Mouse (Mus musculus) heart, embryonic 16.5 days (tissue): ENCODE results near the gene Gm20388. TPM values are rescaled to one million over a fixed set of nuclear protein-coding genes. Genes with fewer than 3 reads are reported as not detected.
A peak's percentile ranks its signal among the peaks of the same experiment; 100 is the strongest.

ENCODE experiments used
- ATAC-seq: fragments of 200-750 bp; cut with Nextera tagmentation; replicated peaks from 2 replicates; pipeline ENCODE4 v1.8.0; 2017; ENCODE audit warnings: moderate number of reproducible peaks; ENCODE audit not compliant: insufficient read depth, low FRiP score; ENCODE audit errors: extremely low read depth
- H3K27ac ChIP-seq: fragments of 300-500 bp; sonication (generic); 2 replicates; pipeline ENCODE4 v1.5.1; 2014; ENCODE audit warnings: mild to moderate bottlenecking, low read length, control low read depth, moderate library complexity
- H3K27me3 ChIP-seq: fragments of 300-500 bp; sonication (generic); 2 replicates; pipeline ENCODE4 v1.6.1; 2014; ENCODE audit warnings: low read length, mixed read lengths; ENCODE audit not compliant: control insufficient read depth, insufficient read depth
- H3K36me3 ChIP-seq: fragments of 300-500 bp; sonication (generic); 2 replicates; pipeline ENCODE4 v1.6.1; 2014; ENCODE audit not compliant: control insufficient read depth, insufficient read depth
- H3K4me1 ChIP-seq: fragments of 300-500 bp; sonication (generic); 2 replicates; pipeline ENCODE4 v1.6.1; 2014; ENCODE audit warnings: low read length, mixed read lengths; ENCODE audit not compliant: control insufficient read depth, insufficient read depth
- H3K4me2 ChIP-seq: fragments of 300-500 bp; sonication (generic); 2 replicates; pipeline ENCODE4 v1.6.1; 2014; ENCODE audit warnings: low read depth, mild to moderate bottlenecking, control low read depth, low read length
- H3K4me3 ChIP-seq: fragments of 300-500 bp; sonication (generic); 2 replicates; pipeline ENCODE4 v1.5.1; 2014; ENCODE audit warnings: mild to moderate bottlenecking, control low read depth, low read length
- H3K9ac ChIP-seq: fragments of 300-500 bp; sonication (generic); 2 replicates; pipeline ENCODE4 v1.6.1; 2014; ENCODE audit warnings: low read length, control low read depth
- H3K9me3 ChIP-seq: fragments of 300-500 bp; sonication (generic); replicated peaks from 2 replicates; pipeline ENCODE4 v1.6.1; 2016; ENCODE audit warnings: low read length; ENCODE audit not compliant: control insufficient read depth
- WGBS: fragments of 180-500 bp; shearing (Covaris S2); extraction: QIAGEN DNeasy Blood & Tissue Kit; methylation state at CpG from one replicate; pipeline ENCODE4 v1.1.7; 2014; 5-methylcytosine and 5-hydroxymethylcytosine counted together
- polyA plus RNA-seq: library from polyadenylated mRNA; unstranded; fragments of >200 nt; fragmentation: Nextera tagmentation; extraction: Ambion mirVana; gene quantifications from 2 replicates; pipeline ENCODE4 v1.2.1, GENCODE M21; 2015

The Gm20388 gene
- polyA plus RNA-seq, 1 experiment from 2014 or later, result 4.5 TPM

DNA sequence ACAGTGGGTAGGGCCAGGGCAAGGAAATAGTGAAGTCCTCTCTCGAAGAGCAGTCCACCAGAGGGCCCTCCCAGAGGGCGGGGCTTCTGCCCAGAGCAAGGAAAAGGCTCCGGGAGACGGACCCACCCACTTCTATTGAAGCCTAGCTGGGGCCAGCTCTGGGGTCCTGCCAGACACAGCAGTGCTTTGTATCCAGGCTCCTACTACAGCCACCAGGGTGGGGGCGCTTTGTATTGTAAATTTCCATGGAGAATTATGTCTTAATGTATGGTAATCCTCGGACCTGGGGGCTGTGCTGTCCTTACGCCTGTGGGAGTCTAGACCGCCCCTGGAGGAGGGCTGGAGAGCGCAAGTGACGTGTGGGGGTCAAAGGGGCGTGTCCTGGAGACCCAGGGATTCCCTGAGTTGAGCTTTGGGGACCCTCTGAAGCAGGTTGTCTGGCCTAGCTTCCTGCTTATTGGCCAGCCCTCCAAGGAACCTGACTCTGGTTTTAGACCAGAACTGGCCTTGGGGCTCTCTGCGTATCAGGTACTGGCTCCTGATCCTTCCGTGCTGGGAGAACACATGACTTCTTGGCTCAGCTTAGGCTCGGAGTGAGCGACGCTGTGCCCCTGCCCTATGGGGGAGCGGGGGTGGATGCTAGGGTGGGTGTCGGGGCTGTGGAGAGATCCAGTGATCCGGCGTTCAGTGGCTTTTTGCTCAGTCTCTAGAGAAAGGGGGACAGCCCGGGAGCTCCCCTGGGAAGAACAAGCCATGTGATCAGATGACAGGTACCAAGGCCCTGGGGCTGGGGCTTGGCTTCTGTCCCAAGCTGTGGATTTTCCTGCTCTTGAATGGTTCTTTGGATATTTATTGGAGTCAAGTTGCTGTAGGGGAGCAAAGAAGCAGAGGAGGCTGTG lies 598.7 kb downstream of the Gm20388 start:
- Histone ChIP-seq H3K27me3 (no peaks in the 10 kb centered on the region), H3K9ac (peak overlapping the region; percentile 46), H3K27ac (peak overlapping the region; percentile 5), H3K4me3 (peak overlapping the region; percentile 26), H3K9me3 (no peaks in the 10 kb centered on the region), H3K4me2 (peak overlapping the region; percentile 47), H3K36me3 (no peaks in the 10 kb centered on the region), H3K4me1 (peaks cover 74% of the 10 kb centered on the region)
- WGBS, result 6% methylated on average over 21 of the region's 21 CpGs
- ATAC-seq, result 0 out of 2 replicates have a peak, but pooled peaks have one; percentile 8

DNA sequence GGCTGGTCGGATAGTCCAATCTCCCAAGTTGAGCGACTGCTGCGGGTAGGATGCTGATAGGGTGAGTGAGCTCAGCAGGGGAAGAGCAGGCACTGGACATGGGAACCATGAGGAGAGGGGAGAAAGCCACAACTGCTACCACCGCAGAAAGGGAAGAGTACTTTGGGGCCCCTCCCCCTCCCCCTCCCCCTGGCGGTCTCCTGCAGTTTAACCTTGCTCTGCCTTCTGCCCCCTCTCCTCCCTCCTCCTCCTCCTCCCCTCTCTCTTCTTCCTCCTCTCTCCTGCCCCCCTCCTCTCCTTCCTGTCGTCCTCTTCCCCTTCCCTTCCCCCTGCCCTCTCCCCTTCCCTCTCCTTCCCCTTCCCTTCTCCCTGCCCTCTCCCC lies 599.4 kb downstream of the Gm20388 start:
- H3K27me3 ChIP-seq, result no peaks in the 10 kb centered on the region
- no peak overlapping the region for H3K4me3 ChIP-seq
- H3K27ac ChIP-seq, result peak overlapping the region; percentile 5
- no peak for ATAC-seq
- H3K4me2 ChIP-seq, result peak overlapping the region; percentile 47
- H3K9ac ChIP-seq, result peak overlapping the region; percentile 46
- no peaks in the 10 kb centered on the region for H3K9me3 ChIP-seq
- H3K4me1 ChIP-seq, result peaks cover 68% of the 10 kb centered on the region
- H3K36me3 ChIP-seq, result no peaks in the 10 kb centered on the region
- 6% methylated on average over 5 of the region's 6 CpGs for WGBS

DNA sequence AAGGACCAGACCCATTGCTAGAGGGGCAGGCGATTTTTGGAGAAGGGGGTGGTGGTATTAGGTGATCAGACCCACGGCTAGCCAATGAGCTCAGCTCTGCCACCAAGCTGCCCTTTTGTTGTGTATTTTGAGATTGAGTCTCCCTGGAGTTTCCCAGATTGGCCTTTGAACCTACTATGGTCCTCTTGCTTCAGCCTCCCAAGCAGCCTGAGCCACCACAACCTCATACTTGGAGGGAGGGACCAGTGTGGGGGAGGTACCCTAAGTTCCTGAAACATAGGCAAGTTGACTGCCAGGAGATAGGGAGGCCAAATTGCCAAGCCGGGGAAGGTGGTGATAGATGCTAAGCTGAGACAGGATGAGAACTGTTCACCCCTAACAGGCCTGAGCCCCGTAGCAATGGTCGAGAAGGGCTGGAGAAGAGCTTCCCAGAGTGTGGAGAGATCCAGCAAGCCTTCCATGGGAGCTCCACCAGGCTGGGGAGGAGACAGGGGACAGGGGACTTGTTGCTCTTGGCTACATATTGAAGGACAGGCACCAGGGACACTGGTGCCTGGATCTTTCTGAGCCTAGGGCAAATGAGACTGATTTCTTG lies 600.3 kb downstream of the Gm20388 start:
- Histone ChIP-seq H3K4me2 (no peak overlapping the region), H3K4me1 (peaks cover 63% of the 10 kb centered on the region), H3K27ac (peak overlapping the region; percentile 78), H3K4me3 (no peak overlapping the region), H3K9me3 (no peaks in the 10 kb centered on the region), H3K27me3 (no peaks in the 10 kb centered on the region), H3K36me3 (no peaks in the 10 kb centered on the region), H3K9ac (peak overlapping the region; percentile 45)
- no peak for ATAC-seq
- WGBS, result 17% methylated on average over 5 of the region's 5 CpGs

DNA sequence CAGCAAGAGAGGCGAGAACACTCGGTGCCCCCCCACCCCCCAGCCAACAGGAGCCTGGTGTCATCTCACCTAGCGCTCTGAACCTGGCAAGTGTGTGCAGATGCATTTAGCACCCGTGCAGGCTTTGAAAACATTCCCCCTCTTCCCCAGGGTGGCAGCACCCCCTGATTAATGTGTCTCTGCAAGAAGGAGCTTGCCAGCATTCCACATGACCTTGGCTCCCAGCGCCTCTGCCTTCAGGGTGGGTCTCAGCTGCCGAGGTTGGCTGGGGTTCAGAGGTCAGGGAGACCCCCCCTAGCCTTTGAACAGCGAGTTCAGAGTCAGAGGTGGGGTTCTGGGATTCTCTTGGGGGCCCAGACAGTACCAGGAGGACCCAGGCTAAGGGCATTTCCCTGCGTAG lies 601.1 kb downstream of the Gm20388 start:
- ATAC-seq, result no peak
- Histone ChIP-seq H3K9me3 (no peaks in the 10 kb centered on the region), H3K4me2 (no peak overlapping the region), H3K9ac (peak overlapping the region; percentile 49), H3K27me3 (no peaks in the 10 kb centered on the region), H3K36me3 (no peaks in the 10 kb centered on the region), H3K27ac (peak overlapping the region; percentile 78), H3K4me1 (peaks cover 66% of the 10 kb centered on the region), H3K4me3 (no peak overlapping the region)
- WGBS, result 36% methylated on average over 8 of the region's 8 CpGs

DNA sequence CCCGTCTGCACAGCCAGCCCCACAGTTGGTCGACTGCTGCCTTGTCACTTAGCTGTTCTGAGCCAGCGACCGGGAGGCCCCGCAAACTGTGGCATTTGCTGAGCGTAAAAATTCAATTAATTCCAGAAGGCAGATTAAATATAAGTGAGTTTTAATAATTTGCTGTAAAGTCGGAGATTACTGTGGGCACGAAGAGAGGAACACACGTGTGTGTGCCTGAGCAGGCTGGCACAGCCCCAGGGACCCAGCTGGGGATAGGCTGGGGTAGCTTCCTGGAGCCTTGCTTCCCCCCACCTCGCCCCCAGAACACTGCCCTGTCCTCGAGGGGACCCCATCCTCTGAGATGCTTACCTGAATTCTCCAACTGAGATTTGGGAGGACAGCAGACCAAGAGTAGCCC lies 601.7 kb downstream of the Gm20388 start:
- ATAC-seq, result no peak
- Histone ChIP-seq H3K4me3 (no peak overlapping the region), H3K4me1 (peaks cover 69% of the 10 kb centered on the region), H3K36me3 (no peaks in the 10 kb centered on the region), H3K27ac (peak overlapping the region; percentile 78; the same call in 1 of the 2 replicates), H3K4me2 (no peak overlapping the region), H3K9ac (no peak overlapping the region; the same call in 1 of the 2 replicates), H3K27me3 (no peaks in the 10 kb centered on the region), H3K9me3 (no peaks in the 10 kb centered on the region)
- 59% methylated on average over 11 of the region's 11 CpGs for WGBS

DNA sequence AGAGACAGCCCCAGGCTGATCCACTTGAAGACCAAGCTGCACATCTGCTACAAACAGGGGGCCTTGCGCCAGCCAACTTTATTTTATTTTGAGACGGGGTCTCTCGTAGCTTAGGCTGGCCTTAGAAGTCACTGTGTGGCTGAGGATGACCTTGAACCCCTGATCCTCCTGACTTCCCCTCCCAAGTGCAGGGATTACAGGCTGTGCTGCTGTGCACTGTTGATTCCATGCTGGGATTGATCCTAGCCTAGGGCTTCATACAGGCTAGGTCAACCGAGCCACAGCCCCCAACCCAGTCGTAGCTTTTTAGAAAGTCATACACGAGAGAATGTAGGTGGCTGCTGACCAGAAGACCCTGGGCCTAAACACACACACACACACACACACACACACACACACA lies 602.5 kb downstream of the Gm20388 start:
- Histone ChIP-seq H3K9ac (no peak overlapping the region; the same call in 1 of the 2 replicates), H3K4me3 (no peak overlapping the region), H3K27ac (no peak overlapping the region; the same call in 1 of the 2 replicates), H3K36me3 (no peaks in the 10 kb centered on the region), H3K4me2 (no peak overlapping the region), H3K27me3 (no peaks in the 10 kb centered on the region), H3K4me1 (peaks cover 76% of the 10 kb centered on the region), H3K9me3 (no peaks in the 10 kb centered on the region)
- 67% methylated on average over 6 of the region's 6 CpGs for WGBS
- no peak for ATAC-seq

DNA sequence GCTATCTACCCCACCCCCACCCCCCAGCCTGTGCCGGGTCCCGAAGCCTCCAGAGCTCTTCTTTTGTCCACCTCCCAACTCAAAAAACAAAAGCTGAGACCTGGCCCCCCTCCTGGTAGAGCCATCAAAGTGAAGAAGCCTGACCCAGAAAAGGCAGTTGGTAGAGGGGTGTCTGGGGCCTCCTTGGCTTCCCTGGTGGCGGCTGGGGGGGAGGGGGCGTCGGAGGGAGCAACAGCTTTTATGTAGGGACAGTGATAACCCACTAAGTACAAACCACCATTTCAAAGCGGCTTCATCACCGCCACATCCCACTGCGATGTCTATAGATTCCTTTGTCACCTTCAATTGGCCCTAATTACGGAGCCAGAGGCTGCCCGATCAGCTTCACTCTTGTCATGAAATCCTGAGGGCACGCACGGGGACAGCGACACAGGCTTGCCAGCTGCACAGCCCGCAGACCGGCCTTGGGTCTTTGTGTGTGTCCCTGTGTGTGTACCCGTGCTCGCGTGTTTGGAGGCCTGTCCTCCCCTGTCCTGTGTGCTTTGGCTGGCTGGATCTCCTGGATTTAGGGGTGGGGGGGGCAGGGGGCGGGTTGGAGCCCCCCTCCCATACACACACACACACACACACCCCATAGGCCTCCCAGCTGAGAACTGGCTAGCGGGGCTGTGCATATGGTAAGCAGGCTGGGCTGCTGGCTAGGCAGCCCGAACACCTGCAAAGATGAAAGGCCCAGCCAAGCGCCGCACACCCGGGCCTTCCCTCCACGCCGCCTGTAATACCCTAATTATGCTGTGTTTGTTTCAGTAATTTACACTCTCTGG lies 603.2 kb downstream of the Gm20388 start:
- WGBS, result 49% methylated on average over 26 of the region's 26 CpGs
- peaks cover 80% of the 10 kb centered on the region for H3K4me1 ChIP-seq
- H3K27me3 ChIP-seq, result no peaks in the 10 kb centered on the region
- peak overlapping the region; percentile 44; the same call in 1 of the 2 replicates for H3K27ac ChIP-seq
- no peak overlapping the region; the same call in 1 of the 2 replicates for H3K9ac ChIP-seq
- H3K4me2 ChIP-seq, result no peak overlapping the region; the same call in 1 of the 2 replicates
- ATAC-seq, result no peak
- no peaks in the 10 kb centered on the region for H3K36me3 ChIP-seq
- H3K4me3 ChIP-seq, result no peak overlapping the region
- H3K9me3 ChIP-seq, result no peaks in the 10 kb centered on the region

DNA sequence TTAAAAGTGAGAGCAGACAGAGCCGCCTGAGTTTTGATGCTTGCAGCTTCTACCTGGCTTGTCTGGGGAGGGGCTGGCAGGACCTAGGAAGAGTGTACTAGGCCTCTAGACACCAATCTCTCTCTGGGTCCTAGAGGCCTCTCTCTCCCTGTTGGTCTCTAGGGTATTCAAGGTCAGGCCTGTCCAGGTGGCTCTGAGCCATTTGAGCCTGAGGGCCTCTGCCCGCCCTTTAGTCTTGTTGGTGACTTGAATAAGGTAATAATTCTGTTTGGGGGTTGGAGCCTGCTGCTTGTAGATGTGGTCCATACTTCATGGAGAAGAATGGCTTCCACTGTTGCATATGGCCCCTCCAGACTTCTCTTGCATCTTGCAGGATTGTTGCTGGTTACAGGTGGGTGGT lies 604.6 kb downstream of the Gm20388 start:
- WGBS, result 100% methylated on average over 2 of the region's 2 CpGs
- H3K4me1 ChIP-seq, result peaks cover 71% of the 10 kb centered on the region
- no peaks in the 10 kb centered on the region for H3K27me3 ChIP-seq
- ATAC-seq, result no peak
- H3K4me2 ChIP-seq, result no peak overlapping the region
- no peaks in the 10 kb centered on the region for H3K36me3 ChIP-seq
- H3K4me3 ChIP-seq, result no peak overlapping the region
- no peaks in the 10 kb centered on the region for H3K9me3 ChIP-seq
- H3K27ac ChIP-seq, result no peak overlapping the region
- H3K9ac ChIP-seq, result no peak overlapping the region
